ENCODE assay signal across 7 mouse cellular contexts in the genomic region with DNA sequence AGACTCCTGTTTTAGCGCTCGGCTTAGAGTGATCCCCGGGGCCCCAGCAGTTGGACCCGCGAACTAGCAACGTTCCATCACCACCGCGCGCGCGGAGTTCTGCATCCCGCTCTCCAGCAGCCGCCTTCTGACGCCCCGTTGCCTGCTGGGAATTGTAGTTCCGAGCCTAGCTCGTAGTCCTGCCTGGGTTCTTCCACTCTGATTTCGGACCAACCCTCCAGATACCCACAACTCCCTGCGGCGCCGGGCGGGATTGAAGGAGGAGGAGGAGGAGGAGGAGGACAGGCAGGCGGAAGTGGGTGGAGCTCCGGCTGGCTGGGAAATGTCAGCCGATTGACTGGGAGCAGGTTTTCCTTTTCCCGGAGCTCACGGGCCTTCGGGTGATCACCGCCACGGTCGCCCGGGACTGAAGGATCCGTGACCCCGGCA. TPM values are rescaled to one million over a fixed set of nuclear protein-coding genes. Genes with fewer than 3 reads are reported as not detected.
DNase-seq lines count a peak whose midpoint lies in the region; ATAC-seq lines count a peak whose summit lies in the region.

Lmbrd2 (plus strand) TSS at position 299 of the 429 bp plus-strand sequence.

- H3K36me3 ChIP-seq in intestine, embryonic 15.5 days = peaks cover 16% of the 10 kb centered on the region
- H3K36me3 ChIP-seq in midbrain, embryonic 10.5 days = peaks cover 41% of the 10 kb centered on the region

- H3K4me3 ChIP-seq in intestine, embryonic 15.5 days (replicated peaks) = peak within 1 kb of the TSS; percentile 89
- H3K4me3 ChIP-seq in midbrain, embryonic 10.5 days = peak within 1 kb of the TSS; percentile 91

- peak; percentile 99 for ATAC-seq in intestine, embryonic 15.5 days

- H3K9me3 ChIP-seq in intestine, embryonic 15.5 days = no peaks in the 10 kb centered on the region
- no peaks in the 10 kb centered on the region for H3K9me3 ChIP-seq in midbrain, embryonic 10.5 days (replicated peaks)

- H3K9ac ChIP-seq in intestine, embryonic 15.5 days = peak within 1 kb of the TSS; percentile 88

- intact Hi-C loops in gastrocnemius, postnatal 36 days (cut with DNase I) = no loop called here
- intact Hi-C loops in left cerebral cortex, postnatal 25 days (cut with DNase I) = no loop called here

- H3K27ac ChIP-seq in intestine, embryonic 15.5 days = peak within 1 kb of the TSS; percentile 80
- peak within 1 kb of the TSS; percentile 89 for H3K27ac ChIP-seq in midbrain, embryonic 10.5 days (replicated peaks)

- WGBS in intestine, embryonic 15.5 days = under 1% methylated on average over 32 of the region's 34 CpGs
- WGBS in midbrain, embryonic 10.5 days = 0% methylated on average over 34 of the region's 34 CpGs

- no peaks in the 10 kb centered on the region for H3K27me3 ChIP-seq in intestine, embryonic 15.5 days (replicated peaks)
- H3K27me3 ChIP-seq in midbrain, embryonic 10.5 days (ENCODE audit: low read depth, poor library complexity, severe bottlenecking) = no peaks in the 10 kb centered on the region

- peaks cover 8% of the 10 kb centered on the region for H3K4me1 ChIP-seq in intestine, embryonic 15.5 days (replicated peaks)
- H3K4me1 ChIP-seq in midbrain, embryonic 10.5 days = peaks cover 31% of the 10 kb centered on the region

- H3K4me2 ChIP-seq in intestine, embryonic 15.5 days (replicated peaks) = peak within 1 kb of the TSS; percentile 71

- peak; percentile 92 to 93 for DNase-seq in adrenal gland, adult 18-20 months (ENCODE audit: low spot score in 2 of 2)
- peak; percentile 98 for DNase-seq in embryo, embryonic 11 days
- peak; percentile 90 to 95 for DNase-seq in gastrocnemius, postnatal 36 days
- peak; percentile 96 to 99 for DNase-seq in left cerebral cortex, postnatal 25 days (ENCODE audit: low spot score in 2 of 2)
- DNase-seq in midbrain, embryonic 10.5 days (ENCODE audit: low spot score) = peak; percentile 97
- peak; percentile 95 for DNase-seq in right cerebral cortex, postnatal 4 days

RNA-seq across cellular contexts. Expression of gene Lmbrd2, which starts in this region (rescaled TPM):
- 10 to 100 TPM; 27.2 to 29.1 TPM for total RNA-seq in adrenal gland, adult 18-20 months (2021)
- 10 to 100 TPM; 13.8 TPM for total RNA-seq in gastrocnemius, postnatal 36 days (2021)
- 3.4 and 3.9 TPM in 2 replicates for polyA plus RNA-seq in intestine, embryonic 15.5 days (2015; fragmentation: Nextera tagmentation; extraction: Ambion mirVana)
- 10 to 100 TPM; 67.1 to 71.3 TPM for total RNA-seq in left cerebral cortex, postnatal 25 days (2021)
- polyA plus RNA-seq in midbrain, embryonic 10.5 days (2016; fragmentation: Nextera tagmentation; extraction: Ambion mirVana) = 1.9 and 2.2 TPM in 2 replicates

Comparison
In these comparisons a context has a peak if more than half of its experiments do, and no peak if none do; other contexts are left out.
1. Peak in every context shown above with its lines: DNase-seq, ATAC-seq, H3K4me3 ChIP-seq and H3K27ac ChIP-seq.